Mouse (Mus musculus): Measurements from ENCODE around the gene Phf11c.
"Not testable (repeated sequence)": the region's sequence is repeated elsewhere in the genome, so short reads cannot be mapped to it uniquely, and the experiment has no call there.

Gene Phf11c

GRCm38 (mm10) chr14:59395281-59395680, at the start of gene Phf11c:
Gene Phf11c (minus strand): TSS chr14:59395381.
- CTCF ChIA-PET, result no interaction called here

- CTCF ChIA-PET, result interaction anchor here (0.7 kb wide), 1 partner anchor 29 kb away, joined by 8 read pairs; no protein-coding TSS in a partner anchor
These were observed 46.3 kb upstream of the Phf11c start for GRCm38 (mm10) chr14:59441472-59441805.

- CTCF ChIA-PET, result no interaction called here
These were observed 45.6 kb upstream of the Phf11c start, which contains the start of the genes Setdb2 and Cab39l for GRCm38 (mm10) chr14:59440558-59441471. Gene Setdb2 (minus strand): TSS chr14:59440884. Gene Cab39l (plus strand): TSS chr14:59440972.

GRCm38 (mm10) chr14:59440039-59440438, 44.9 kb upstream of the Phf11c start:
- CTCF ChIA-PET, result no interaction called here

GRCm38 (mm10) chr14:59438505-59438904, 43.3 kb upstream of the Phf11c start:
- CTCF ChIA-PET, result no interaction called here

- CTCF ChIA-PET, result interaction anchor here (0.6 kb wide), 2 partner anchors 11 to 52 kb away, joined by 3 read pairs; no protein-coding TSS in a partner anchor
These were observed 42.2 kb upstream of the Phf11c start for GRCm38 (mm10) chr14:59437398-59437797.

- CTCF ChIA-PET, result interaction anchor here (0.6 kb wide), 1 partner anchor 153 kb away, joined by 5 read pairs; no protein-coding TSS in a partner anchor
These were observed 40.0 kb upstream of the Phf11c start for GRCm38 (mm10) chr14:59435206-59435605.

- CTCF ChIA-PET, result interaction anchor here (0.6 kb wide), 1 partner anchor 90 kb away, joined by 3 read pairs; no protein-coding TSS in a partner anchor
These were observed 38.7 kb upstream of the Phf11c start for GRCm38 (mm10) chr14:59433902-59434301.

GRCm38 (mm10) chr14:59430556-59430955, 35.4 kb upstream of the Phf11c start:
- CTCF ChIA-PET, result no interaction called here

- CTCF ChIA-PET, result no interaction called here
These were observed 27.9 kb upstream of the Phf11c start for GRCm38 (mm10) chr14:59422912-59423663.

- CTCF ChIA-PET, result no interaction called here
These were observed 23.0 kb upstream of the Phf11c start for GRCm38 (mm10) chr14:59418171-59418570.

- CTCF ChIA-PET, result not testable (repeated sequence)
These were observed 19.8 kb upstream of the Phf11c start for GRCm38 (mm10) chr14:59414979-59415378.

- CTCF ChIA-PET, result no interaction called here
These were observed 1.8 kb upstream of the Phf11c start for GRCm38 (mm10) chr14:59396999-59397398.

- CTCF ChIA-PET, result not testable (repeated sequence)
These were observed 5.0 kb downstream of the Phf11c start for GRCm38 (mm10) chr14:59390181-59390580.

- CTCF ChIA-PET, result no interaction called here
These were observed 5.6 kb downstream of the Phf11c start for GRCm38 (mm10) chr14:59389532-59389931.

- CTCF ChIA-PET, result interaction anchor here (0.7 kb wide), 1 partner anchor 163 kb away, joined by 4 read pairs; no protein-coding TSS in a partner anchor
These were observed 24.7 kb downstream of the Phf11c start for GRCm38 (mm10) chr14:59370348-59371068.

GRCm38 (mm10) chr14:59366386-59367105, 28.6 kb downstream of the Phf11c start:
- CTCF ChIA-PET, result no interaction called here

GRCm38 (mm10) chr14:59365244-59365644, 29.9 kb downstream of the Phf11c start, which contains the start of gene Phf11d:
Gene Phf11d (minus strand): TSS chr14:59365470.
- CTCF ChIA-PET, result interaction anchor here (0.6 kb wide), 1 partner anchor 47 kb away, joined by 3 read pairs; no protein-coding TSS in a partner anchor

GRCm38 (mm10) chr14:59341189-59341588, 54.0 kb downstream of the Phf11c start, which contains the start of gene Phf11b:
Gene Phf11b (minus strand): TSS chr14:59341351.
- CTCF ChIA-PET, result interaction anchor here (0.6 kb wide), 1 partner anchor 103 kb away, joined by 3 read pairs; no protein-coding TSS in a partner anchor

GRCm38 (mm10) chr14:59339541-59339940, 55.6 kb downstream of the Phf11c start:
- CTCF ChIA-PET, result no interaction called here

GRCm38 (mm10) chr14:59336056-59336455, 59.1 kb downstream of the Phf11c start:
- CTCF ChIA-PET, result not testable (repeated sequence)

All from spleen, embryonic (tissue).